21 mouse cellular contexts compared by ENCODE assay signal in the genomic region with DNA sequence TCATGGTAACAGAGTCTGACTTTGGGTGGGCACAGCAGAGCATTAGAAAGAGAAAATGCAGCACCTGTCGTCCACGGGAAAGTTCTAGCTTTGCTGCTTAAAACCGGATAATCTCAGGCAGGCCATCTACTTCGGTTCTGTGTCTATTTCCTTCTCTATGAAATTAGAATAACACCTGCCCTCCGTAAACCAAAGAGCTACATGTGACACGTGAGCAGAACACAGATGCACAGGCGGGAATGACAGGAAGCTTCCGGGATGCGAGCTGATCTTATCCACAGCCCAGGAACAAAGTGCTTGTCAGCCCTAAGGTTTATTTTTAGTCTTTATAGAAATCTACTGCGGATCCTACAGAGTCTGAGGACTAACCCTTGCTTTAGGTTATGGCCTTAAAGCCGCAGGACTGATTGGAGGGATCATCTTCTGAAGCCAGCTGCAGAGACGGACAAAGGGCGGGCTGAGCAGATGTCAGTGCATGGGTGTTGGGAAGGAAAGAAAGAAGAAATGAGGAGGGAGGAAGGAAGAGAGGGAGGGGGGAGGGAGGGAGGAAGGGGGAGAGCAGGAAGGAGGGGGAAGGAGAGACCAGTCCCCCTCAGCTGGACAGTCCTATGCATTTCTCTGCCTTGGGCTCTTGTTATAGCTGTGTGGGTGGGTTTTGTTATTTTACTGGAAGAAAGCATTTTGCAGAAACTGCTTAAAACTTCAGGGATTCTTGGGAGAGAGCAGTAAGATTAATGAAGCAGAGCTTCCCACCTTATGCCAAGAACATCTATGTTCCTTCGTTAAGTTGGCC. TPM values are rescaled to one million over a fixed set of nuclear protein-coding genes. Genes with fewer than 3 reads are reported as not detected.
DNase-seq lines count a peak whose midpoint lies in the region; ATAC-seq and TF ChIP-seq lines count a peak whose summit lies in the region.
"Had no signal": no experiment of that assay in that cellular context is flagged by ENCODE, and none has a peak within 500 bp of the region (broad histone marks: within the 10 kb centered on the region; RNA-seq: fewer than 3 reads in every experiment).

No protein-coding gene starts in this region.

- 0 out of 2 replicates have a peak, but pooled peaks cover 4% of the 10 kb centered on the region for H3K36me3 ChIP-seq in heart, embryonic 13.5 days
- no peaks in the 10 kb centered on the region for H3K36me3 ChIP-seq in kidney, postnatal 0 days (ENCODE audit: insufficient read depth, low read length)
- H3K36me3 ChIP-seq in intestine, embryonic 15.5 days, result no peaks in the 10 kb centered on the region
- H3K36me3 ChIP-seq in midbrain, embryonic 16.5 days (ENCODE audit: control insufficient read depth, insufficient read depth, low read length), result 0 out of 2 replicates have a peak, but pooled peaks cover 3% of the 10 kb centered on the region
- H3K36me3 ChIP-seq: lung, embryonic 15.5 days; neural tube, embryonic 12.5 days had no signal

- WGBS in heart, embryonic 13.5 days, result 41% methylated on average over 14 of the region's 14 CpGs
- 35% methylated on average over 14 of the region's 14 CpGs for WGBS in kidney, postnatal 0 days
- 38% methylated on average over 14 of the region's 14 CpGs for whole genome bisulfite sequencing in intestine, embryonic 15.5 days
- 64% methylated on average over 14 of the region's 14 CpGs for WGBS in midbrain, embryonic 16.5 days

- H3K4me2 ChIP-seq in heart, embryonic 13.5 days, result peak overlapping the region; percentile 28
- H3K4me2 ChIP-seq in kidney, postnatal 0 days (ENCODE audit: low read length), result no peak overlapping the region
- H3K4me2 ChIP-seq in intestine, embryonic 15.5 days (replicated peaks), result peak overlapping the region; percentile 14; the same call in 1 of the 2 replicates
- H3K4me2 ChIP-seq in midbrain, embryonic 16.5 days (ENCODE audit: low read length), result no peak overlapping the region
- H3K4me2 ChIP-seq: embryonic facial prominence, embryonic 13.5 days; liver, embryonic 11.5 days; lung, embryonic 15.5 days; neural tube, embryonic 12.5 days had no signal

- no peaks in the 10 kb centered on the region for H3K27me3 ChIP-seq in heart, embryonic 13.5 days (replicated peaks)
- no peaks in the 10 kb centered on the region for H3K27me3 ChIP-seq in kidney, postnatal 0 days (ENCODE audit: insufficient read depth, low read length)
- H3K27me3 ChIP-seq in intestine, embryonic 15.5 days (replicated peaks), result no peaks in the 10 kb centered on the region
- H3K27me3 ChIP-seq in midbrain, embryonic 16.5 days (ENCODE audit: control insufficient read depth, insufficient read depth, low read depth, low read length), result no peaks in the 10 kb centered on the region
- H3K27me3 ChIP-seq: embryonic facial prominence, embryonic 13.5 days; lung, embryonic 15.5 days; neural tube, embryonic 12.5 days; Patski had no signal

- H3K9ac ChIP-seq in heart, embryonic 13.5 days, result no peak overlapping the region
- H3K9ac ChIP-seq in kidney, postnatal 0 days (ENCODE audit: low read depth, low read length), result no peak overlapping the region
- H3K9ac ChIP-seq in intestine, embryonic 15.5 days, result no peak overlapping the region
- H3K9ac ChIP-seq in midbrain, embryonic 16.5 days (ENCODE audit: low read depth, low read length), result peak overlapping the region; percentile 27; the same call in 1 of the 2 replicates
- H3K9ac ChIP-seq: embryonic facial prominence, embryonic 13.5 days; lung, embryonic 15.5 days; neural tube, embryonic 12.5 days had no signal

- no peak overlapping the region for H3K4me3 ChIP-seq in heart, embryonic 13.5 days
- no peak overlapping the region for H3K4me3 ChIP-seq in kidney, postnatal 0 days (replicated peaks; ENCODE audit: low read depth, low read length)
- no peak overlapping the region for H3K4me3 ChIP-seq in intestine, embryonic 15.5 days (replicated peaks)
- H3K4me3 ChIP-seq in midbrain, embryonic 16.5 days (ENCODE audit: low read depth, low read length), result no peak overlapping the region
- H3K4me3 ChIP-seq: embryonic facial prominence, embryonic 13.5 days; lung, embryonic 15.5 days; neural tube, embryonic 12.5 days had no signal

- DNase-seq in heart, postnatal 10 days, result no peak
- peak; percentile 50 for DNase-seq in kidney, postnatal 0 days (ENCODE audit: low spot score)
- DNase-seq in kidney, adult 11 months, result no peak
- DNase-seq in layer of hippocampus, postnatal 10 days (ENCODE audit: low spot score in 2 of 2), result no peak
- DNase-seq in spleen, adult 12 weeks (ENCODE audit: low spot score), result no peak
- DNase-seq: adrenal gland, postnatal 14 days; cerebellum, adult 8-10 months; kidney, postnatal 14 days; spleen, adult 18-20 months had no signal

- no peak for TF ChIP-seq CTCF in kidney, postnatal 0 days (IDR thresholded peaks at IDR 0.05; ENCODE audit: low read depth)

- intact Hi-C loops in heart, postnatal 10 days (cut with DNase I), result loop anchor here (5.0 kb wide), 1 partner anchor 97 kb away; no protein-coding TSS in a partner anchor

- peaks cover 27% of the 10 kb centered on the region for H3K4me1 ChIP-seq in heart, embryonic 13.5 days
- peaks cover 15% of the 10 kb centered on the region for H3K4me1 ChIP-seq in kidney, postnatal 0 days (replicated peaks; ENCODE audit: insufficient read depth, low read length)
- peaks cover 30% of the 10 kb centered on the region for H3K4me1 ChIP-seq in intestine, embryonic 15.5 days (replicated peaks)
- no peaks in the 10 kb centered on the region for H3K4me1 ChIP-seq in midbrain, embryonic 16.5 days (ENCODE audit: control insufficient read depth, insufficient read depth, low read length)
- H3K4me1 ChIP-seq: neural tube, embryonic 12.5 days had no signal

- no peaks in the 10 kb centered on the region for H3K9me3 ChIP-seq in heart, embryonic 13.5 days
- no peaks in the 10 kb centered on the region for H3K9me3 ChIP-seq in kidney, postnatal 0 days (replicated peaks; ENCODE audit: low read length)
- H3K9me3 ChIP-seq in intestine, embryonic 15.5 days, result no peaks in the 10 kb centered on the region
- no peaks in the 10 kb centered on the region for H3K9me3 ChIP-seq in midbrain, embryonic 16.5 days (replicated peaks; ENCODE audit: control insufficient read depth, low read length, poor library complexity, severe bottlenecking)
- H3K9me3 ChIP-seq: embryonic facial prominence, embryonic 13.5 days; lung, embryonic 15.5 days; neural tube, embryonic 12.5 days had no signal

- ATAC-seq in heart, embryonic 13.5 days (ENCODE audit: extremely low read depth, insufficient number of reproducible peaks, low FRiP score, low TSS enrichment), result no peak
- no peak for ATAC-seq in kidney, postnatal 0 days (replicated peaks; ENCODE audit: low FRiP score, low read depth)
- ATAC-seq in intestine, embryonic 15.5 days, result peak; percentile 17; the same call in 1 of the 2 replicates
- ATAC-seq in midbrain, embryonic 16.5 days, result no peak
- ATAC-seq: activated CD4-positive, CD25-positive, alpha-beta regulatory T cell, adult 4 months; hindbrain, postnatal 0 days; Patski had no signal

- no peak overlapping the region for H3K27ac ChIP-seq in heart, embryonic 13.5 days (replicated peaks)
- no peak overlapping the region for H3K27ac ChIP-seq in kidney, postnatal 0 days
- H3K27ac ChIP-seq in intestine, embryonic 15.5 days, result peak overlapping the region; percentile 72
- H3K27ac ChIP-seq in midbrain, embryonic 16.5 days (ENCODE audit: low read length), result no peak overlapping the region
- H3K27ac ChIP-seq: embryonic facial prominence, embryonic 13.5 days; hindbrain, postnatal 0 days; lung, embryonic 15.5 days; macrophage; neural tube, embryonic 12.5 days had no signal

RNA-seq across cellular contexts. Expression of a gene that starts 31.3 kb away (rescaled TPM):
- 2.0 and 2.1 TPM in 2 replicates for polyA plus RNA-seq in heart, embryonic 13.5 days (2015; fragmentation: Nextera tagmentation; extraction: Ambion mirVana)
- 1 to 10 TPM; 1.3 to 1.4 TPM for total RNA-seq in heart, postnatal 10 days (2021)
- polyA plus RNA-seq in kidney, postnatal 0 days (2015; fragmentation: Nextera tagmentation; extraction: Ambion mirVana), result 3.8 and 4.2 TPM in 2 replicates
- polyA plus RNA-seq in intestine, embryonic 15.5 days (2015; fragmentation: Nextera tagmentation; extraction: Ambion mirVana), result 8.5 and 9.4 TPM in 2 replicates
- 4.3 and 5.6 TPM in 2 replicates for polyA plus RNA-seq in midbrain, embryonic 16.5 days (2015; fragmentation: Nextera tagmentation; extraction: Ambion mirVana)
- 10 to 100 TPM; 36.2 to 40.3 TPM for total RNA-seq in layer of hippocampus, postnatal 10 days (2021)
- total RNA-seq: hematopoietic stem cell, adult 5-6 weeks had no signal
- polyA plus RNA-seq: activated CD4-positive, CD25-positive, alpha-beta regulatory T cell, adult 4 months; macrophage had no signal

Comparison
In these comparisons a context has a peak if more than half of its experiments do, and no peak if none do; other contexts are left out.
1. H3K4me2 ChIP-seq: peak in heart, embryonic 13.5 days (single experiment) and intestine, embryonic 15.5 days (single experiment); none in kidney, postnatal 0 days (single experiment) and midbrain, embryonic 16.5 days (single experiment).